Mouse (Mus musculus): ENCODE data around the gene Msantd3. TPM values are rescaled to one million over a fixed set of nuclear protein-coding genes. Genes with fewer than 3 reads are reported as not detected.
A peak's percentile ranks its signal among the peaks of the same experiment; 100 is the strongest.

Msantd3 gene
- total RNA-seq, 1 experiment, result 41.7 TPM

- DNase-seq (ENCODE audit: low read depth, low spot score), result no peak
- TF ChIP-seq HCFC1 (IDR thresholded peaks at IDR 0.05; ENCODE audit: borderline replicate concordance, insufficient read depth, low read length), result no peak
- TF ChIP-seq CHD2 (IDR thresholded peaks at IDR 0.05; ENCODE audit: low read depth, low read length), result no peak
- no peak for TF ChIP-seq ZC3H11A (IDR thresholded peaks at IDR 0.05; ENCODE audit: borderline replicate concordance, low read depth, low read length)
- TF ChIP-seq MAFK (IDR thresholded peaks at IDR 0.05; ENCODE audit: insufficient read depth, low read depth, low read length), result no peak
- TF ChIP-seq ZNF384 (IDR thresholded peaks at IDR 0.05; ENCODE audit: low read depth, low read length), result no peak
- Histone ChIP-seq H3K36me3 (ENCODE audit: control insufficient read depth, insufficient read depth, low read length, poor library complexity, severe bottlenecking) (no peaks in the 10 kb centered on the region), H3K9me3 (ENCODE audit: control insufficient read depth, insufficient read depth, low read depth, low read length) (no peaks in the 10 kb centered on the region), H3K4me3 (ENCODE audit: insufficient read depth in 1 of 2, low read depth in 1 of 2, low read length in 2 of 2, poor library complexity in 1 of 2, severe bottlenecking in 1 of 2) (no peak overlapping the region), H3K4me1 (ENCODE audit: control insufficient read depth in 2 of 2, insufficient read depth in 2 of 2, low read length in 2 of 2, poor library complexity in 1 of 2) (peaks cover 3 to 10% of the 10 kb centered on the region in 2 experiments), H3K27ac (ENCODE audit: insufficient read depth, low read depth, low read length, poor library complexity, severe bottlenecking) (no peak overlapping the region; the same call in 1 of the 2 replicates), H3K9ac (ENCODE audit: insufficient read depth, low read depth, low read length, poor library complexity, severe bottlenecking) (no peak overlapping the region)
- in situ Hi-C loops (cut with MboI; ENCODE audit: low sequenced_read_pairs in 2 of 2, unreplicated experiment in 2 of 2), result no loop called here
Observed at GRCm38 (mm10) chr4:48538581-48538980, 1.2 kb upstream of the Msantd3 start.

GRCm38 (mm10) chr4:48540576-48541111, 909 bp downstream of the Msantd3 start:
- DNase-seq (ENCODE audit: low read depth, low spot score), result no peak
- H3K4me1 ChIP-seq (ENCODE audit: control insufficient read depth in 2 of 2, insufficient read depth in 2 of 2, low read length in 2 of 2, poor library complexity in 1 of 2), result peaks cover 14 to 22% of the 10 kb centered on the region in 2 experiments
- H3K9me3 ChIP-seq (ENCODE audit: control insufficient read depth, insufficient read depth, low read depth, low read length), result no peaks in the 10 kb centered on the region

GRCm38 (mm10) chr4:48541526-48542250, 2.0 kb downstream of the Msantd3 start:
- no peaks in the 10 kb centered on the region; the same call in 1 of the 2 replicates for H3K36me3 ChIP-seq (ENCODE audit: control insufficient read depth, insufficient read depth, low read length, poor library complexity, severe bottlenecking)
- TF ChIP-seq ZNF384 (IDR thresholded peaks at IDR 0.05; ENCODE audit: low read depth, low read length), result no peak
- no peak for TF ChIP-seq MAFK (IDR thresholded peaks at IDR 0.05; ENCODE audit: insufficient read depth, low read depth, low read length)
- no peak for TF ChIP-seq CHD2 (IDR thresholded peaks at IDR 0.05; ENCODE audit: low read depth, low read length)
- no peak for TF ChIP-seq HCFC1 (IDR thresholded peaks at IDR 0.05; ENCODE audit: borderline replicate concordance, insufficient read depth, low read length)
- TF ChIP-seq ZC3H11A (IDR thresholded peaks at IDR 0.05; ENCODE audit: borderline replicate concordance, low read depth, low read length), result no peak
- H3K9me3 ChIP-seq (ENCODE audit: control insufficient read depth, insufficient read depth, low read depth, low read length), result no peaks in the 10 kb centered on the region
- peak overlapping the region; percentile 39 to 94 for H3K4me3 ChIP-seq (ENCODE audit: insufficient read depth in 1 of 2, low read depth in 1 of 2, low read length in 2 of 2, poor library complexity in 1 of 2, severe bottlenecking in 1 of 2)
- DNase-seq (ENCODE audit: low read depth, low spot score), result no peak
- H3K4me1 ChIP-seq (ENCODE audit: control insufficient read depth in 2 of 2, insufficient read depth in 2 of 2, low read length in 2 of 2, poor library complexity in 1 of 2), result peaks cover 22 to 28% of the 10 kb centered on the region in 2 experiments
- peak overlapping the region; percentile 49 for H3K9ac ChIP-seq (ENCODE audit: insufficient read depth, low read depth, low read length, poor library complexity, severe bottlenecking)
- no peak overlapping the region for H3K27ac ChIP-seq (ENCODE audit: insufficient read depth, low read depth, low read length, poor library complexity, severe bottlenecking)
- in situ Hi-C loops (cut with MboI; ENCODE audit: low sequenced_read_pairs in 2 of 2, unreplicated experiment in 2 of 2), result no loop called here

More at GRCm38 (mm10) chr4:48540576-48541111, 909 bp downstream of the Msantd3 start:
- Histone ChIP-seq H3K36me3 (ENCODE audit: control insufficient read depth, insufficient read depth, low read length, poor library complexity, severe bottlenecking) (no peaks in the 10 kb centered on the region), H3K27ac (ENCODE audit: insufficient read depth, low read depth, low read length, poor library complexity, severe bottlenecking) (peak overlapping the region; percentile 78; the same call in 1 of the 2 replicates), H3K4me3 (ENCODE audit: insufficient read depth in 1 of 2, low read depth in 1 of 2, low read length in 2 of 2, poor library complexity in 1 of 2, severe bottlenecking in 1 of 2) (peak overlapping the region; percentile 84 to 94), H3K9ac (ENCODE audit: insufficient read depth, low read depth, low read length, poor library complexity, severe bottlenecking) (peak overlapping the region; percentile 92)
- in situ Hi-C loops (cut with MboI; ENCODE audit: low sequenced_read_pairs in 2 of 2, unreplicated experiment in 2 of 2), result no loop called here
- no peak for TF ChIP-seq ZNF384 (IDR thresholded peaks at IDR 0.05; ENCODE audit: low read depth, low read length)
- TF ChIP-seq HCFC1 (IDR thresholded peaks at IDR 0.05; ENCODE audit: borderline replicate concordance, insufficient read depth, low read length), result 0 out of 2 replicates have a peak, but pooled peaks have one; percentile 54

GRCm38 (mm10) chr4:48542351-48542750, 2.6 kb downstream of the Msantd3 start:
- Histone ChIP-seq H3K9ac (ENCODE audit: insufficient read depth, low read depth, low read length, poor library complexity, severe bottlenecking) (no peak overlapping the region), H3K9me3 (ENCODE audit: control insufficient read depth, insufficient read depth, low read depth, low read length) (no peaks in the 10 kb centered on the region), H3K4me1 (ENCODE audit: control insufficient read depth in 2 of 2, insufficient read depth in 2 of 2, low read length in 2 of 2, poor library complexity in 1 of 2) (peaks cover 25 to 32% of the 10 kb centered on the region in 2 experiments), H3K4me3 (ENCODE audit: insufficient read depth in 1 of 2, low read depth in 1 of 2, low read length in 2 of 2, poor library complexity in 1 of 2, severe bottlenecking in 1 of 2) (no peak overlapping the region), H3K27ac (ENCODE audit: insufficient read depth, low read depth, low read length, poor library complexity, severe bottlenecking) (peak overlapping the region; percentile 24; the same call in 1 of the 2 replicates), H3K36me3 (ENCODE audit: control insufficient read depth, insufficient read depth, low read length, poor library complexity, severe bottlenecking) (no peaks in the 10 kb centered on the region; the same call in 1 of the 2 replicates)
- in situ Hi-C loops (cut with MboI; ENCODE audit: low sequenced_read_pairs in 2 of 2, unreplicated experiment in 2 of 2), result no loop called here
- DNase-seq (ENCODE audit: low read depth, low spot score), result no peak
- no peak for TF ChIP-seq ZNF384 (IDR thresholded peaks at IDR 0.05; ENCODE audit: low read depth, low read length)
- TF ChIP-seq CHD2 (IDR thresholded peaks at IDR 0.05; ENCODE audit: low read depth, low read length), result no peak
- no peak for TF ChIP-seq HCFC1 (IDR thresholded peaks at IDR 0.05; ENCODE audit: borderline replicate concordance, insufficient read depth, low read length)
- peak; percentile 57; the same call in 1 of the 2 replicates for TF ChIP-seq MAFK (IDR thresholded peaks at IDR 0.05; ENCODE audit: insufficient read depth, low read depth, low read length)
